ENCODE assay signal across 8 mouse cellular contexts in genomic region chr4:127125834-127126463, GRCm38 (mm10). TPM values are rescaled to one million over a fixed set of nuclear protein-coding genes. Genes with fewer than 3 reads are reported as not detected.
DNase-seq lines count a peak whose midpoint lies in the region; ATAC-seq lines count a peak whose summit lies in the region.

No protein-coding gene starts in this region.

- H3K4me1 ChIP-seq in forebrain, embryonic 14.5 days (ENCODE audit: control insufficient read depth, insufficient read depth, low read length) = peaks cover 8% of the 10 kb centered on the region; the same call in 1 of the 2 replicates

- intact Hi-C loops in heart, postnatal 14 days (cut with DNase I) = loop anchor here (10.0 kb wide), 1 partner anchor 199 kb away; no protein-coding TSS in a partner anchor

- under 1% methylated on average over 35 of the region's 35 CpGs for WGBS in forebrain, embryonic 14.5 days

- ATAC-seq in forebrain, embryonic 14.5 days = peak; percentile 96
- peak; percentile 95 for ATAC-seq in neutrophil, adult 5-6 weeks (ENCODE audit: extremely low read depth, insufficient number of reproducible peaks, low FRiP score, poor library complexity, severe bottlenecking)

- DNase-seq in ES-CJ7 (ENCODE audit: low read depth, low spot score) = peak; percentile 88
- DNase-seq in cerebellum, adult 11 months = peak; percentile 73
- peak; percentile 90 for DNase-seq in forebrain, embryonic 14.5 days (ENCODE audit: low spot score)
- peak; percentile 81 to 86 for DNase-seq in heart, postnatal 14 days
- DNase-seq in layer of hippocampus, adult 11-12 months (ENCODE audit: low spot score) = peak; percentile 68
- peak; percentile 85 to 93 for DNase-seq in lung, adult 18-20 months
- DNase-seq in thymus, adult 18-20 months = peak; percentile 77 to 81

- H3K4me3 ChIP-seq in forebrain, embryonic 14.5 days (ENCODE audit: low read depth, low read length) = peak overlapping the region; percentile 54

- no peak overlapping the region for H3K27ac ChIP-seq in forebrain, embryonic 14.5 days (ENCODE audit: low read depth, low read length)

- H3K4me2 ChIP-seq in forebrain, embryonic 14.5 days (ENCODE audit: low read length) = peak overlapping the region; percentile 69

- peak overlapping the region; percentile 78 for H3K9ac ChIP-seq in forebrain, embryonic 14.5 days (ENCODE audit: low read length)

- no peaks in the 10 kb centered on the region for H3K9me3 ChIP-seq in forebrain, embryonic 14.5 days (replicated peaks; ENCODE audit: control insufficient read depth, low read length)

- no peaks in the 10 kb centered on the region for H3K27me3 ChIP-seq in forebrain, embryonic 14.5 days (replicated peaks; ENCODE audit: control insufficient read depth, insufficient read depth, low read length)

- H3K36me3 ChIP-seq in forebrain, embryonic 14.5 days (ENCODE audit: control insufficient read depth, insufficient read depth, low read length) = peaks cover 19% of the 10 kb centered on the region

RNA-seq across cellular contexts. Expression of gene Tmem35b, which starts 2.5 kb away (rescaled TPM):
- 12.0 and 13.0 TPM in 2 replicates for polyA plus RNA-seq in forebrain, embryonic 14.5 days (2014; fragmentation: Nextera tagmentation; extraction: Ambion mirVana)
- 1 to 10 TPM; 1.6 to 2.2 TPM for total RNA-seq in heart, postnatal 14 days (2021)
- total RNA-seq in neutrophil, adult 5-6 weeks (2017) = 7.6 and 8.1 TPM in 2 replicates

RNA-seq across cellular contexts. Expression of gene Dlgap3, which starts 43.1 kb away (rescaled TPM):
- polyA plus RNA-seq in forebrain, embryonic 14.5 days (2014; fragmentation: Nextera tagmentation; extraction: Ambion mirVana) = 8.4 and 10.8 TPM in 2 replicates
- total RNA-seq in heart, postnatal 14 days (2021) = under 1 TPM; 0.26 to 0.29 TPM
- total RNA-seq in neutrophil, adult 5-6 weeks (2017) = 0.12 TPM in 2 replicates

RNA-seq across cellular contexts. Expression of gene Zmym6, which starts 48.8 kb away (rescaled TPM):
- polyA plus RNA-seq in forebrain, embryonic 14.5 days (2014; fragmentation: Nextera tagmentation; extraction: Ambion mirVana) = 21.2 and 32.3 TPM in 2 replicates
- total RNA-seq in heart, postnatal 14 days (2021) = 1 to 10 TPM; 8.1 to 9.2 TPM
- total RNA-seq in neutrophil, adult 5-6 weeks (2017) = 31.3 and 34.6 TPM in 2 replicates
